Mouse (Mus musculus): Measurements from ENCODE around the gene 4930524B15Rik. TPM values are rescaled to one million over a fixed set of nuclear protein-coding genes. Genes with fewer than 3 reads are reported as not detected.

4930524B15Rik gene
- total and polyA plus RNA-seq, 3 experiments: not detected

- 80% methylated on average over 13 of the region's 13 CpGs for WGBS
- no peaks in the 10 kb centered on the region for H3K79me2 ChIP-seq (replicated peaks; ENCODE audit: control insufficient read depth, insufficient read depth, low read length)
- H3K4me1 ChIP-seq (ENCODE audit: control insufficient read depth, insufficient read depth, low read length): no peaks in the 10 kb centered on the region
- TF ChIP-seq CTCF (IDR thresholded peaks at IDR 0.05) (no peak), POLR2A (IDR thresholded peaks at IDR 0.05; ENCODE audit: insufficient read depth, low read depth, low read length) (no peak), EP300 (IDR thresholded peaks at IDR 0.05; ENCODE audit: insufficient read depth, low read depth, low read length) (no peak)
- no peaks in the 10 kb centered on the region for H3K27me3 ChIP-seq (ENCODE audit: control insufficient read depth, insufficient read depth, low read length)
- H3K36me3 ChIP-seq (ENCODE audit: control insufficient read depth, insufficient read depth, low read length): peaks cover 1% of the 10 kb centered on the region
- intact Hi-C loops (cut with DNase I): loop anchor here (10.0 kb wide), 1 partner anchor 696 kb away; no protein-coding TSS in a partner anchor
- no peak for DNase-seq
- H3K27ac ChIP-seq: no peak overlapping the region
- no peak overlapping the region for H3K9ac ChIP-seq (ENCODE audit: low read depth, low read length)
- H3K4me3 ChIP-seq: no peak overlapping the region
These were observed 24.3 kb upstream of the 4930524B15Rik start for GRCm38 (mm10) chr11:31940898-31941639.

DNA sequence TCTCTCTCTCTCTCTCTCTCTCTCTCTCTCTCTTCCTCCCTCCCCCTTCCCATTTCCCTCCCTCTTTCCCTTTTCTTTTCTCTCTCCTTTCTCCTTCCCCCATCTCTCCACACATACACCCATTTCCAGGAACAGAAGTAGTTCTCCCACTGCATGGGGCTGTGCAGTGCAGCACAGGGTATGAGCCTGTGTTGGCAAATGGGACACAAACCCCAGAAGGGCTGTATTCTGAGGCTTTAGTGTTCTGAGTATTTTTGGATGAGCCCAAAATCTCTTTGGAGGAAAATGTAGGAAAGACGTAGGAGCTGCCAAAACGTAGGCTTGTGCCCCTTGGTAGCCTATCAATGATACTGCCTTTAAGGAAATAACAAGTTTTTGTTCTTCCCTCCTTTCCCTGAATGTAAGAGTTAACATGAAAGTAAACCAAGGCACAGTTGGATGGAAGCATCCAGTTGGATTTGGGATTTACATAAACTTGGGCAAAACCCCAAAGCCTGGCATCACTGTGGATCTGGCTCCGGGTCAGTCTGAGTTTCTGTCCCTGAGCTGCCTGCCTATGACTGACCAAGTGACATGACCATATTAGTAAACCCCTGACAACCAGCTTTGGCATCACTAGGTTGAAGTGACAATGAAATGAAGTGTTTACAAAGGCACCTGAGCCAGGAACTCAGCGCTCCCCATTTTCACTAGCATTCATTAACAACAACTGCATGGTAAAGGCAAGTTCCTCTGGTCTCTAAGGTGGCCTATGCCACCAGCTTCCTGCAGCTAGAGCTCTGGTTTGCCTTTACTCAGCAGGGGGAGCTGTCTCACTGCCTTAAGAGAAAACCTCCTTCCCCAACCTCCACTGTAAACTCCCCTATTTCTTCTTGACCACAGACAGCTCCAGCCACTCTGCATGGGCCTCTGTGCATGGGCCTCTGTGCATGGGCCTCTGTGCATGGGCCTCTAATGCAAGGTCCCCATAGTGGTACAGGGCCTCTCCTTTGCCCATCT lies 23.5 kb upstream of the 4930524B15Rik start:
- H3K9ac ChIP-seq (ENCODE audit: low read depth, low read length): no peak overlapping the region
- 70% methylated on average over 4 of the region's 4 CpGs for WGBS
- TF ChIP-seq CTCF (IDR thresholded peaks at IDR 0.05) (peak; percentile 42), POLR2A (IDR thresholded peaks at IDR 0.05; ENCODE audit: insufficient read depth, low read depth, low read length) (no peak)
- no peaks in the 10 kb centered on the region for H3K4me1 ChIP-seq (ENCODE audit: control insufficient read depth, insufficient read depth, low read length)
- no peaks in the 10 kb centered on the region for H3K36me3 ChIP-seq (ENCODE audit: control insufficient read depth, insufficient read depth, low read length)
- no peaks in the 10 kb centered on the region for H3K79me2 ChIP-seq (replicated peaks; ENCODE audit: control insufficient read depth, insufficient read depth, low read length)
- no peak for DNase-seq
- H3K27ac ChIP-seq: no peak overlapping the region
- intact Hi-C loops (cut with DNase I): loop anchor here (10.0 kb wide), 1 partner anchor 697 kb away; no protein-coding TSS in a partner anchor
- no peaks in the 10 kb centered on the region for H3K27me3 ChIP-seq (ENCODE audit: control insufficient read depth, insufficient read depth, low read length)
- H3K4me3 ChIP-seq: no peak overlapping the region

DNA sequence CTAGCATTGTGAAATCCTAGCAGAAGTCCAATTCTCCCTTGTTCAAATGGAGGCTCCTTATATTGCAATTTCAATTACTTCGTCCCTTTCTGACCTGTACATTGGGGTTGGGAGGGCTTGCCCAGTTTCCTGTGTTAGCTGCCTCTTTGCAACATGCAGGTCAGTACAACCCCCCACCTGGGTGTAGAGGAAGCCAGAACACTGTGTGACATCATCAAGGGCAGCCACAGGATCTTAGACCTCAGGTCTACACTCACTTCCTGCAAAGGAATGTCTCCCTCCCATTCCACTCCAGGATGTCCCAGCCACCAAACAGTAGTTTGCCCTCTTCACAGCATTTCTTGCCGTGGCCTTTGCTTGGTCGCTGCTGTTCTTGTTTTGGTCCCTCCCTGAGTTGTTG lies 19.9 kb upstream of the 4930524B15Rik start:
- Histone ChIP-seq H3K79me2 (replicated peaks; ENCODE audit: control insufficient read depth, insufficient read depth, low read length) (no peaks in the 10 kb centered on the region), H3K9ac (ENCODE audit: low read depth, low read length) (no peak overlapping the region), H3K27me3 (ENCODE audit: control insufficient read depth, insufficient read depth, low read length) (no peaks in the 10 kb centered on the region), H3K27ac (no peak overlapping the region), H3K4me3 (no peak overlapping the region), H3K4me1 (ENCODE audit: control insufficient read depth, insufficient read depth, low read length) (peaks cover 3% of the 10 kb centered on the region), H3K36me3 (ENCODE audit: control insufficient read depth, insufficient read depth, low read length) (no peaks in the 10 kb centered on the region)
- intact Hi-C loops (cut with DNase I): loop anchor here (10.0 kb wide), 1 partner anchor 701 kb away; no protein-coding TSS in a partner anchor
- TF ChIP-seq EP300 (IDR thresholded peaks at IDR 0.05; ENCODE audit: insufficient read depth, low read depth, low read length): no peak
- no peak for TF ChIP-seq POLR2A (IDR thresholded peaks at IDR 0.05; ENCODE audit: insufficient read depth, low read depth, low read length)
- no peak for TF ChIP-seq CTCF (IDR thresholded peaks at IDR 0.05)
- DNase-seq: no peak
- WGBS: 65% methylated on average over 3 of the region's 3 CpGs

DNA sequence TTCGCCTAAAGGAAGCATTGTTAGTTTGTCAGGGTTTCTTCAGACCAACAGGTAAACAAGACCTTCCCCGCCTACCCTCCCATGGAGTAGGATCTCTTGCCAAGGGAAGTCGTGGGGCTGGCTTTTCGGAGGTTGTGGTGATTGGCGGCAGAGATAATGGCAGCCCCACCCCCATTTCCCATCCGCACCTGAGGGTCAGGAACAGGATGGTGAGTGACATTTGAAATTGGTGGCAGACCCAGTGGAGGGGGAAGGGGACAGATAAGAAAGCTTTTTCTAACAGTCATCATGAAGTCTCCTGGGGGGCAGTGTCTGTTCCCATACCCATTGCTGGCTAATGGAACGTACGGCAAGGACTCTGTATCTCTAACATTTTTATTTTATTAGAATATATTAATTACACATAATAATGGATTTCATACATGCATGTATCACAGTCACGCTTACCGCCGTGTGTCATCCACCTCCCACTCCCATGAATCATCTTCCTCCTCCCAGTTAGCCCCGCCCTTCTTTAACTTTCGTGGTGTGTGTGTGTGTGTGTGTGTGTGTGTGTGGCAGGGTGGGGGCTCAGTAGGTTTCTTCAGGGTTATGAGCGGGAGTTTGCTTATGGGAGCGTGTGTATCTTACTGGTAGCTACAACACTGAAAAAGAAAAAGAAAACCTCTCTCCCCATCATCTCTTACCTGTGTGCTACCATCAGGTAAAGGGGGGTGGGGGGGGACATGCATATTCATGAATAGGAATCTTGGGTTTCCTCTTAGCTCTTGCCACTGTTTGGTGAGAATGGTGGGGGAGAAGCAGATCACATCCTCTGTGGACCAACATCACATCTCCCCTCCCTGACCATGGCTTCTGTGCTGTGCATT lies 16.7 kb upstream of the 4930524B15Rik start:
- 27% methylated on average over 15 of the region's 15 CpGs for WGBS
- intact Hi-C loops (cut with DNase I): loop anchor here (1.0 to 10.0 kb wide), 3 partner anchors 78 to 704 kb away; no protein-coding TSS in a partner anchor
- no peak for DNase-seq
- peaks cover 3% of the 10 kb centered on the region for H3K4me1 ChIP-seq (ENCODE audit: control insufficient read depth, insufficient read depth, low read length)
- TF ChIP-seq CTCF (IDR thresholded peaks at IDR 0.05) (no peak), POLR2A (IDR thresholded peaks at IDR 0.05; ENCODE audit: insufficient read depth, low read depth, low read length) (no peak), EP300 (IDR thresholded peaks at IDR 0.05; ENCODE audit: insufficient read depth, low read depth, low read length) (no peak)
- peak overlapping the region; percentile 53 for H3K4me3 ChIP-seq
- H3K9ac ChIP-seq (ENCODE audit: low read depth, low read length): peak overlapping the region; percentile 59
- H3K36me3 ChIP-seq (ENCODE audit: control insufficient read depth, insufficient read depth, low read length): no peaks in the 10 kb centered on the region
- no peaks in the 10 kb centered on the region for H3K27me3 ChIP-seq (ENCODE audit: control insufficient read depth, insufficient read depth, low read length)
- H3K79me2 ChIP-seq (replicated peaks; ENCODE audit: control insufficient read depth, insufficient read depth, low read length): no peaks in the 10 kb centered on the region
- peak overlapping the region; percentile 62; the same call in 1 of the 2 replicates for H3K27ac ChIP-seq

GRCm38 (mm10) chr11:31949331-31949785 lies 16.0 kb upstream of the 4930524B15Rik start:
- Histone ChIP-seq H3K36me3 (ENCODE audit: control insufficient read depth, insufficient read depth, low read length) (no peaks in the 10 kb centered on the region), H3K27me3 (ENCODE audit: control insufficient read depth, insufficient read depth, low read length) (no peaks in the 10 kb centered on the region), H3K79me2 (replicated peaks; ENCODE audit: control insufficient read depth, insufficient read depth, low read length) (no peaks in the 10 kb centered on the region), H3K4me3 (peak overlapping the region; percentile 53), H3K27ac (peak overlapping the region; percentile 62), H3K4me1 (ENCODE audit: control insufficient read depth, insufficient read depth, low read length) (peaks cover 3% of the 10 kb centered on the region), H3K9ac (ENCODE audit: low read depth, low read length) (peak overlapping the region; percentile 59)
- WGBS: 2% methylated on average over 17 of the region's 17 CpGs
- no peak for TF ChIP-seq POLR2A (IDR thresholded peaks at IDR 0.05; ENCODE audit: insufficient read depth, low read depth, low read length)
- peak; percentile 96 for TF ChIP-seq CTCF (IDR thresholded peaks at IDR 0.05)
- intact Hi-C loops (cut with DNase I): loop anchor here (1.0 to 10.0 kb wide), 3 partner anchors 79 to 705 kb away; no protein-coding TSS in a partner anchor
- DNase-seq: peak; percentile 51 to 52
